Mouse (Mus musculus) bone marrow, adult 2 months (tissue): ENCODE results near the gene Dhx37.

ENCODE experiments used
- CTCF ChIP-seq: fragments of 200-500 bp; IDR thresholded peaks from 2 replicates; pipeline ENCODE4 v1.5.1; 2011; ENCODE audit warnings: low read length, control low read depth; ENCODE audit not compliant: control insufficient read depth, insufficient read depth
- POLR2A ChIP-seq: fragments of 200-500 bp; IDR thresholded peaks from 2 replicates; pipeline ENCODE4 v1.6.1; 2011; ENCODE audit warnings: low read depth, mild to moderate bottlenecking, control low read depth, low read length, borderline replicate concordance; ENCODE audit not compliant: control insufficient read depth

GRCm38 (mm10) chr5:125465701-125466106 is 31.8 kb upstream of the Dhx37 start:
- peak; percentile 10; the same call in 1 of the 2 replicates for TF ChIP-seq CTCF
- TF ChIP-seq POLR2A: peak; percentile 56; the same call in 1 of the 2 replicates
